Mouse (Mus musculus) intestine, embryonic 16.5 days (tissue): Measurements from ENCODE around the gene Plac9a. TPM values are rescaled to one million over a fixed set of nuclear protein-coding genes. Genes with fewer than 3 reads are reported as not detected.
A peak's percentile ranks its signal among the peaks of the same experiment; 100 is the strongest.
"Not testable (repeated sequence)": the region's sequence is repeated elsewhere in the genome, so short reads cannot be mapped to it uniquely, and the experiment has no call there.

Experiments
- ATAC-seq: fragments of 200-750 bp; cut with Nextera tagmentation; 2 replicates; pipeline ENCODE4 v1.8.0; 2017; ENCODE audit warnings: moderate TSS enrichment, moderate library complexity
- H3K27ac ChIP-seq: fragments of 300-500 bp; sonication (generic); 2 replicates; pipeline ENCODE4 v1.5.1; 2014; ENCODE audit warnings: mild to moderate bottlenecking, low read length
- H3K27me3 ChIP-seq: fragments of 300-500 bp; sonication (generic); replicated peaks from 2 replicates; pipeline ENCODE4 v1.6.1; 2014; ENCODE audit warnings: low read length, control low read depth, mixed read lengths; ENCODE audit not compliant: control insufficient read depth, insufficient read depth
- H3K36me3 ChIP-seq: fragments of 300-500 bp; sonication (generic); 2 replicates; pipeline ENCODE4 v1.6.1; 2014; ENCODE audit warnings: low read length, control low read depth; ENCODE audit not compliant: control insufficient read depth, insufficient read depth
- H3K4me1 ChIP-seq: fragments of 300-500 bp; sonication (generic); 2 replicates; pipeline ENCODE4 v1.6.1; 2014; ENCODE audit warnings: low read length, control low read depth, mixed read lengths; ENCODE audit not compliant: control insufficient read depth, insufficient read depth
- H3K4me2 ChIP-seq: fragments of 300-500 bp; sonication (generic); 2 replicates; pipeline ENCODE4 v1.6.1; 2014; ENCODE audit warnings: low read depth, low read length, control low read depth
- H3K4me3 ChIP-seq: fragments of 300-500 bp; sonication (generic); 2 replicates; pipeline ENCODE4 v1.5.1; 2014; ENCODE audit warnings: mild to moderate bottlenecking, low read length
- H3K9ac ChIP-seq: fragments of 300-500 bp; sonication (generic); 2 replicates; pipeline ENCODE4 v1.6.1; 2014; ENCODE audit warnings: low read depth, low read length
- H3K9me3 ChIP-seq: fragments of 300-500 bp; sonication (generic); 2 replicates; pipeline ENCODE4 v1.6.1; 2016; ENCODE audit warnings: low read length, control low read depth; ENCODE audit not compliant: control insufficient read depth
- WGBS: fragments of 180-500 bp; shearing (Covaris S2); extraction: QIAGEN DNeasy Blood & Tissue Kit; methylation state at CpG from one replicate; pipeline ENCODE4 v1.1.7; 2014; 5-methylcytosine and 5-hydroxymethylcytosine counted together
- polyA plus RNA-seq: library from polyadenylated mRNA; unstranded; fragments of >200 nt; fragmentation: Nextera tagmentation; extraction: Ambion mirVana; gene quantifications from 2 replicates; pipeline ENCODE4 v1.2.1, GENCODE M21; 2015

The Plac9a gene
- polyA plus RNA-seq, 1 experiment from 2014 or later, result 1.9 TPM

GRCm38 (mm10) chr14:25895686-25896085 lies 7.2 kb downstream of the Plac9a start:
- not testable (repeated sequence) for H3K9ac ChIP-seq, H3K27ac ChIP-seq, ATAC-seq, H3K9me3 ChIP-seq, H3K27me3 ChIP-seq, H3K4me3 ChIP-seq, H3K36me3 ChIP-seq, H3K4me1 ChIP-seq, H3K4me2 ChIP-seq
- WGBS, result no CpG with 5 or more reads among the region's 7 CpGs

DNA sequence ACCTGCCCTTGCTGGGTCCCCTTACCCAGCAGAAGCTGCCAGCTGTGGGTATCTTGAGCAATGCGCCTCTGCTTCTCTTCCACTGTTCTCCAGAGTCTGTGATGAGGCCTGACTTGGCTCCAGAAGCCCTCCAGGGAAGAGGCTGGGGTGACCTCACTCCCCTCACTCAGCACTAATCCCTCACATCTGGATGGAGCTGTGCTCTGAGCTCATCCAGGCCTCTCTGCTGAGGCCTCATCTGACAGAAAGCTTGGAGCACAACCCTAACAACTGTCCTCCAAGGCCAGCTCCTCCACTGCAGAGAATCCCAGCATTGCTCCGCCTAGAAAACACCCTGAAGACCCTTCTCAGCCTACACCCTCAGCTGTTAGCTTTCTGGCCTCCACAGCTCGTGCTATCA lies 8.3 kb downstream of the Plac9a start:
- peak; percentile 38; the same call in 1 of the 2 replicates for ATAC-seq

DNA sequence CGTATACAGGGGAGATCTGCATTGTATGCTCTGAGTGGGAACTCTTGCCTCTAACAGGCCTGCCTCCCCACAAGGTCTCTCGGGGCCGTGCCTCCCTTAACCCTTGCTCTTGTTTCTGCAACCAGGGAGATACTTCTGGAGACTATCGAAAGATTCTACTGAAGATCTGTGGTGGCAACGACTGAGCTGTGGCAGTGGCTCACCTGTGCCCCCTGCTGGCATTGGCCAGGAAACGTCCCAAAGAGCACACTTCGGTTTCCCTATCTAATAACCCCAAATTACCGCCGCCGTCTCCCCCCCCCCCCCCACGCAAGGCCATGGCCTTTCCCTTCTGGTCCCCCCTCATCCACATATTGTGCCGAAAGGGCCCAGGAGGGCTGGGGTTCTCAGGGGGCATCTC lies 17.0 kb downstream of the Plac9a start:
- no CpG with 5 or more reads among the region's 12 CpGs for WGBS
- not testable (repeated sequence) for ATAC-seq, H3K9ac ChIP-seq, H3K27me3 ChIP-seq, H3K9me3 ChIP-seq, H3K4me3 ChIP-seq, H3K4me2 ChIP-seq, H3K36me3 ChIP-seq, H3K27ac ChIP-seq, H3K4me1 ChIP-seq

More for the DNA sequence above, 8.3 kb downstream of the Plac9a start:
- H3K4me3 ChIP-seq, H3K9ac ChIP-seq, H3K36me3 ChIP-seq, H3K27ac ChIP-seq, H3K4me2 ChIP-seq, H3K9me3 ChIP-seq, H3K27me3 ChIP-seq, H3K4me1 ChIP-seq: not testable (repeated sequence)
- no CpG with 5 or more reads among the region's 3 CpGs for WGBS

DNA sequence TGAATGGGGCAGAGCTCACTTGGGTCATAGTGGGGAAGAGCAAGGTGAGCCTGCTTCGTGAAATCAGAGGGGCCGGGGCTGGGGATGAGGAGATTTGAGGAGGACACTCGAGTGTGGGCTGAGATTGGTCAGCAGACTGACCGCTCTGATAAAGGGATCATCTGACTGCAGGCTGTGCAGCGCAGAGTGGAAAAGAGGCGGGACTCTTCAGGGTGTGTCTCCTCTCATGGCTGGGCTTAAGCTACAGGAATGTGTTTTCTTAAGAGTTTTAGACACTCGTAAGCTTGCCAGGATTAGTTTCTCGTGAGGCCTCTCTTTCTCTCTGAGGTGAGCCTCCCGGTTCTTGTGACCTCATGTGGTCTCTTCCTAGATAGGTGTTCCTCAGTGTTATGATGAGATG lies 21.1 kb downstream of the Plac9a start:
- not testable (repeated sequence) for H3K9ac ChIP-seq, H3K4me1 ChIP-seq, H3K27ac ChIP-seq, H3K4me2 ChIP-seq, H3K27me3 ChIP-seq, H3K36me3 ChIP-seq, H3K4me3 ChIP-seq, H3K9me3 ChIP-seq
- ATAC-seq, result peak; percentile 48; the same call in 1 of the 2 replicates
- no CpG with 5 or more reads among the region's 9 CpGs for WGBS

GRCm38 (mm10) chr14:25876640-25877039 lies 26.3 kb downstream of the Plac9a start:
- H3K27me3 ChIP-seq, H3K4me1 ChIP-seq, H3K36me3 ChIP-seq, H3K9me3 ChIP-seq, H3K9ac ChIP-seq, H3K27ac ChIP-seq, H3K4me3 ChIP-seq, H3K4me2 ChIP-seq, ATAC-seq: not testable (repeated sequence)
- WGBS, result no CpG with 5 or more reads among the region's 7 CpGs

GRCm38 (mm10) chr14:25872461-25873415 lies 30.2 kb downstream of the Plac9a start:
- no peak overlapping the region for H3K9ac ChIP-seq
- 72% methylated on average over 8 of the region's 8 CpGs for WGBS
- H3K9me3 ChIP-seq, result no peaks in the 10 kb centered on the region
- peaks cover 8% of the 10 kb centered on the region; the same call in 1 of the 2 replicates for H3K36me3 ChIP-seq
- no peak for ATAC-seq
- peak overlapping the region; percentile 28; the same call in 1 of the 2 replicates for H3K27ac ChIP-seq
- peaks cover 27% of the 10 kb centered on the region for H3K4me1 ChIP-seq
- H3K4me3 ChIP-seq, result no peak overlapping the region
- H3K4me2 ChIP-seq, result no peak overlapping the region
- no peaks in the 10 kb centered on the region for H3K27me3 ChIP-seq

DNA sequence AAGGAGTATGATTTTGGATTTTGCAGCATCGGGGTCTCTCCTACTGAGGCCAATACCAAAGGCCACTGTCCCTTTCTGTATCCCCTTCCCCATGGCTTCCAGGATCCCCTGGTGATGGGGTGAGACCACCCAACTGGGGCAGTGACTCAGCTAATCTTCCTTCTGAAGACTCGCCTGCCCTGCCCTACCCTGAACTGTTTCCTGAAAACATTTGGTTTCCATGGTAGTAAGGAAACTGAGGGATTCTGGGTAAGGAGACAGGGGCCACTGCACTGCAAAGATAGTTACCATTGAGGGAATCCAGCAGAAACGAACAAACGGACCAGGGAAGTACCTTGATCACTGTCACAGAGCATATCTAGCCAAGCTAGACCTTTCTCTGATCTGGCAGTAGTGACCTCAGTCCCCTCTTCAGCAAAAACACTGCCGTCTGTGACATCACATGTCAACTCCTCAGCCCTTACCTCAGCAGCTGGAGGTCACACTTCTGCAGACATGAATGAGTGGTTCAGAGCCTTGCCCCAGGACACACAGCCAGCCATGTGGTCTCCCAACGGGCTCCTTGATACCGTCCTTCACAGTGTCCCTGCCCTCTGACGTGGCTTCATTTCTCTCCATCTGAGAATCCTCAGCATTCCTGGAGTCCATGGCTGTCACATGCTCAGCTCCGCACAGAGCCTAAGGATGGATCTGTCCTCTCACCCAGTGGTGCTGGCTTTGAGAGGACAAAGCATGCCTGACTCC lies 33.6 kb downstream of the Plac9a start:
- Histone ChIP-seq H3K27me3 (no peaks in the 10 kb centered on the region), H3K9me3 (no peaks in the 10 kb centered on the region), H3K36me3 (peaks cover 8% of the 10 kb centered on the region; the same call in 1 of the 2 replicates), H3K9ac (0 out of 2 replicates have a peak overlapping the region, but pooled peaks have one; percentile 13), H3K4me1 (peaks cover 53% of the 10 kb centered on the region), H3K4me3 (no peak overlapping the region), H3K4me2 (no peak overlapping the region), H3K27ac (no peak overlapping the region; the same call in 1 of the 2 replicates)
- 59% methylated on average over 9 of the region's 9 CpGs for WGBS
- ATAC-seq, result no peak

GRCm38 (mm10) chr14:25868706-25869105 lies 34.2 kb downstream of the Plac9a start:
- Histone ChIP-seq H3K9ac (peak overlapping the region; percentile 32; the same call in 1 of the 2 replicates), H3K27ac (peak overlapping the region; percentile 65), H3K4me2 (no peak overlapping the region), H3K9me3 (no peaks in the 10 kb centered on the region), H3K4me3 (no peak overlapping the region), H3K36me3 (peaks cover 4% of the 10 kb centered on the region; the same call in 1 of the 2 replicates), H3K4me1 (peaks cover 53% of the 10 kb centered on the region), H3K27me3 (no peaks in the 10 kb centered on the region)
- no peak for ATAC-seq
- WGBS, result 87% methylated on average over 3 of the region's 4 CpGs

- 45% methylated on average over 6 of the region's 6 CpGs for WGBS
Observed at GRCm38 (mm10) chr14:25867834-25868233, 35.1 kb downstream of the Plac9a start.

More at GRCm38 (mm10) chr14:25867834-25868233, 35.1 kb downstream of the Plac9a start:
- Histone ChIP-seq H3K9me3 (no peaks in the 10 kb centered on the region), H3K27ac (peak overlapping the region; percentile 65), H3K9ac (0 out of 2 replicates have a peak overlapping the region, but pooled peaks have one; percentile 16), H3K4me1 (peaks cover 53% of the 10 kb centered on the region), H3K4me3 (no peak overlapping the region), H3K36me3 (peaks cover 3% of the 10 kb centered on the region; the same call in 1 of the 2 replicates), H3K4me2 (peak overlapping the region; percentile 8; the same call in 1 of the 2 replicates), H3K27me3 (no peaks in the 10 kb centered on the region)
- ATAC-seq, result peak; percentile 86
